ENCODE assay signal across 19 mouse cellular contexts in genomic region chr2:4194324-4195014, GRCm38 (mm10).
DNase-seq lines count a peak whose midpoint lies in the region; ATAC-seq and TF ChIP-seq lines count a peak whose summit lies in the region.
"Had no signal": no experiment of that assay in that cellular context is flagged by ENCODE, and none has a peak within 500 bp of the region (broad histone marks: within the 10 kb centered on the region; RNA-seq: fewer than 3 reads in every experiment).

No protein-coding gene starts in this region.

- no peak overlapping the region for H3K4me2 ChIP-seq in forebrain, embryonic 12.5 days
- no peak overlapping the region for H3K4me2 ChIP-seq in forebrain, embryonic 11.5 days (ENCODE audit: low read depth, low read length, severe bottlenecking)
- no peak overlapping the region for H3K4me2 ChIP-seq in midbrain, embryonic 13.5 days (replicated peaks)
- H3K4me2 ChIP-seq in midbrain, postnatal 0 days (ENCODE audit: low read depth, low read length, poor library complexity, severe bottlenecking) = no peak overlapping the region
- no peak overlapping the region for H3K4me2 ChIP-seq in hindbrain, embryonic 14.5 days (replicated peaks)
- H3K4me2 ChIP-seq in neural tube, embryonic 13.5 days = no peak overlapping the region
- no peak overlapping the region for H3K4me2 ChIP-seq in heart, embryonic 12.5 days
- H3K4me2 ChIP-seq: heart, embryonic 13.5 days; intestine, embryonic 15.5 days; lung, embryonic 15.5 days had no signal

- H3K36me3 ChIP-seq in forebrain, embryonic 12.5 days (replicated peaks) = no peaks in the 10 kb centered on the region
- no peaks in the 10 kb centered on the region for H3K36me3 ChIP-seq in forebrain, embryonic 11.5 days (ENCODE audit: control insufficient read depth, insufficient read depth, low read length)
- H3K36me3 ChIP-seq in midbrain, embryonic 13.5 days = no peaks in the 10 kb centered on the region
- H3K36me3 ChIP-seq in midbrain, postnatal 0 days (ENCODE audit: insufficient read depth, low read length) = no peaks in the 10 kb centered on the region
- no peaks in the 10 kb centered on the region for H3K36me3 ChIP-seq in hindbrain, embryonic 14.5 days (replicated peaks; ENCODE audit: control insufficient read depth, insufficient read depth)
- H3K36me3 ChIP-seq in neural tube, embryonic 13.5 days = no peaks in the 10 kb centered on the region
- no peaks in the 10 kb centered on the region for H3K36me3 ChIP-seq in heart, embryonic 12.5 days
- H3K36me3 ChIP-seq: heart, embryonic 13.5 days; intestine, embryonic 15.5 days; lung, embryonic 15.5 days had no signal

- H3K4me1 ChIP-seq in forebrain, embryonic 12.5 days = peaks cover 6% of the 10 kb centered on the region
- no peaks in the 10 kb centered on the region for H3K4me1 ChIP-seq in forebrain, embryonic 11.5 days (replicated peaks; ENCODE audit: control insufficient read depth, insufficient read depth, low read length)
- peaks cover 28% of the 10 kb centered on the region for H3K4me1 ChIP-seq in midbrain, embryonic 13.5 days (replicated peaks)
- no peaks in the 10 kb centered on the region for H3K4me1 ChIP-seq in midbrain, postnatal 0 days (ENCODE audit: insufficient read depth, low read length)
- H3K4me1 ChIP-seq in hindbrain, embryonic 14.5 days (replicated peaks; ENCODE audit: control insufficient read depth, insufficient read depth, low read length) = peaks cover 16% of the 10 kb centered on the region
- peaks cover 28% of the 10 kb centered on the region for H3K4me1 ChIP-seq in neural tube, embryonic 13.5 days (replicated peaks)
- H3K4me1 ChIP-seq in heart, embryonic 12.5 days (replicated peaks) = no peaks in the 10 kb centered on the region
- H3K4me1 ChIP-seq: heart, embryonic 13.5 days; intestine, embryonic 15.5 days; lung, embryonic 15.5 days had no signal

- no peak for DNase-seq in forebrain, embryonic 11.5 days (ENCODE audit: low spot score)
- no peak for DNase-seq in midbrain, postnatal 0 days (ENCODE audit: low spot score)
- no peak for DNase-seq in hindbrain, embryonic 14.5 days (ENCODE audit: low spot score)
- no peak for DNase-seq in lung, postnatal 10 days
- DNase-seq: adrenal gland, postnatal 25 days; cerebellum, adult 18-20 months; heart, postnatal 36 days; kidney, postnatal 4 days; layer of hippocampus, postnatal 36 days had no signal

- no peak overlapping the region for H3K4me3 ChIP-seq in forebrain, embryonic 12.5 days (replicated peaks)
- no peak overlapping the region for H3K4me3 ChIP-seq in forebrain, embryonic 11.5 days (ENCODE audit: low read depth, low read length)
- H3K4me3 ChIP-seq in midbrain, embryonic 13.5 days (replicated peaks) = no peak overlapping the region
- H3K4me3 ChIP-seq in midbrain, postnatal 0 days (ENCODE audit: low read depth, low read length) = no peak overlapping the region
- H3K4me3 ChIP-seq in hindbrain, embryonic 14.5 days (replicated peaks; ENCODE audit: low read length) = no peak overlapping the region
- no peak overlapping the region for H3K4me3 ChIP-seq in neural tube, embryonic 13.5 days
- H3K4me3 ChIP-seq in heart, embryonic 12.5 days = no peak overlapping the region
- H3K4me3 ChIP-seq: heart, embryonic 13.5 days; intestine, embryonic 15.5 days; lung, embryonic 15.5 days had no signal

- H3K27ac ChIP-seq in forebrain, embryonic 12.5 days = 0 out of 2 replicates have a peak overlapping the region, but pooled peaks have one; percentile 19
- H3K27ac ChIP-seq in forebrain, embryonic 11.5 days (ENCODE audit: low read depth, low read length) = no peak overlapping the region
- H3K27ac ChIP-seq in midbrain, embryonic 13.5 days = peak overlapping the region; percentile 54
- no peak overlapping the region for H3K27ac ChIP-seq in midbrain, postnatal 0 days (ENCODE audit: low read depth, low read length)
- peak overlapping the region; percentile 59 for H3K27ac ChIP-seq in hindbrain, embryonic 14.5 days
- 0 out of 2 replicates have a peak overlapping the region, but pooled peaks have one; percentile 6 for H3K27ac ChIP-seq in neural tube, embryonic 13.5 days (replicated peaks)
- H3K27ac ChIP-seq in heart, embryonic 12.5 days (ENCODE audit: poor library complexity, severe bottlenecking) = no peak overlapping the region
- H3K27ac ChIP-seq: heart, embryonic 13.5 days; intestine, embryonic 15.5 days; liver, embryonic 14.5 days; lung, embryonic 15.5 days; stomach, postnatal 0 days had no signal

- no peak overlapping the region for H3K9ac ChIP-seq in forebrain, embryonic 12.5 days
- no peak overlapping the region for H3K9ac ChIP-seq in forebrain, embryonic 11.5 days (ENCODE audit: low read length)
- H3K9ac ChIP-seq in midbrain, embryonic 13.5 days (replicated peaks) = no peak overlapping the region
- no peak overlapping the region for H3K9ac ChIP-seq in midbrain, postnatal 0 days (replicated peaks; ENCODE audit: low read length, poor library complexity, severe bottlenecking)
- H3K9ac ChIP-seq in hindbrain, embryonic 14.5 days = no peak overlapping the region
- no peak overlapping the region for H3K9ac ChIP-seq in neural tube, embryonic 13.5 days
- H3K9ac ChIP-seq in heart, embryonic 12.5 days = no peak overlapping the region
- H3K9ac ChIP-seq: heart, embryonic 13.5 days; intestine, embryonic 15.5 days; liver, embryonic 14.5 days; lung, embryonic 15.5 days had no signal

- TF ChIP-seq CTCF in midbrain, postnatal 0 days (IDR thresholded peaks at IDR 0.05) = no peak

- no peaks in the 10 kb centered on the region for H3K27me3 ChIP-seq in forebrain, embryonic 12.5 days
- H3K27me3 ChIP-seq in forebrain, embryonic 11.5 days (ENCODE audit: control insufficient read depth, insufficient read depth, low read length) = no peaks in the 10 kb centered on the region
- H3K27me3 ChIP-seq in midbrain, embryonic 13.5 days = no peaks in the 10 kb centered on the region
- no peaks in the 10 kb centered on the region for H3K27me3 ChIP-seq in midbrain, postnatal 0 days (ENCODE audit: insufficient read depth, low read length)
- no peaks in the 10 kb centered on the region for H3K27me3 ChIP-seq in hindbrain, embryonic 14.5 days (ENCODE audit: control insufficient read depth, insufficient read depth, low read length)
- no peaks in the 10 kb centered on the region for H3K27me3 ChIP-seq in neural tube, embryonic 13.5 days
- no peaks in the 10 kb centered on the region for H3K27me3 ChIP-seq in heart, embryonic 12.5 days (replicated peaks)
- H3K27me3 ChIP-seq: CH12.LX; heart, embryonic 13.5 days; intestine, embryonic 15.5 days; lung, embryonic 15.5 days had no signal

- 73% methylated on average over 9 of the region's 9 CpGs for WGBS in forebrain, embryonic 12.5 days
- WGBS in forebrain, embryonic 11.5 days = 80% methylated on average over 9 of the region's 9 CpGs
- 59% methylated on average over 9 of the region's 9 CpGs for WGBS in midbrain, embryonic 13.5 days
- WGBS in midbrain, postnatal 0 days = 45% methylated on average over 9 of the region's 9 CpGs
- 30% methylated on average over 9 of the region's 9 CpGs for whole genome bisulfite sequencing in hindbrain, embryonic 14.5 days
- WGBS in neural tube, embryonic 13.5 days = 36% methylated on average over 9 of the region's 9 CpGs
- WGBS in heart, embryonic 12.5 days = 72% methylated on average over 9 of the region's 9 CpGs

- ATAC-seq in forebrain, embryonic 12.5 days (ENCODE audit: low FRiP score) = 0 out of 2 replicates have a peak, but pooled peaks have one; percentile 6
- no peak for ATAC-seq in forebrain, embryonic 11.5 days (replicated peaks; ENCODE audit: low FRiP score)
- ATAC-seq in midbrain, embryonic 13.5 days = peak; percentile 83
- no peak for ATAC-seq in midbrain, postnatal 0 days (ENCODE audit: low FRiP score)
- ATAC-seq in hindbrain, embryonic 14.5 days (ENCODE audit: low FRiP score) = peak; percentile 68; the same call in 1 of the 2 replicates
- ATAC-seq in neural tube, embryonic 13.5 days (ENCODE audit: low read depth) = peak; percentile 56; the same call in 1 of the 2 replicates
- no peak for ATAC-seq in heart, embryonic 12.5 days (ENCODE audit: insufficient number of reproducible peaks, low FRiP score)
- ATAC-seq: intestine, embryonic 15.5 days had no signal

- no peaks in the 10 kb centered on the region for H3K9me3 ChIP-seq in forebrain, embryonic 12.5 days
- H3K9me3 ChIP-seq in forebrain, embryonic 11.5 days (ENCODE audit: control insufficient read depth, low read length) = no peaks in the 10 kb centered on the region
- no peaks in the 10 kb centered on the region for H3K9me3 ChIP-seq in midbrain, embryonic 13.5 days
- H3K9me3 ChIP-seq in midbrain, postnatal 0 days (ENCODE audit: low read length) = no peaks in the 10 kb centered on the region
- H3K9me3 ChIP-seq in hindbrain, embryonic 14.5 days (ENCODE audit: control insufficient read depth, low read length) = no peaks in the 10 kb centered on the region
- H3K9me3 ChIP-seq in neural tube, embryonic 13.5 days = no peaks in the 10 kb centered on the region
- no peaks in the 10 kb centered on the region for H3K9me3 ChIP-seq in heart, embryonic 12.5 days (replicated peaks)
- H3K9me3 ChIP-seq: heart, embryonic 13.5 days; intestine, embryonic 15.5 days; lung, embryonic 15.5 days had no signal

Comparison
In these comparisons a context has a peak if more than half of its experiments do, and no peak if none do; other contexts are left out.
1. ATAC-seq: peak in forebrain, embryonic 12.5 days (single experiment), midbrain, embryonic 13.5 days (single experiment), hindbrain, embryonic 14.5 days (single experiment) and neural tube, embryonic 13.5 days (single experiment); none in forebrain, embryonic 11.5 days (single experiment), midbrain, postnatal 0 days (single experiment) and heart, embryonic 12.5 days (single experiment).
2. H3K27ac ChIP-seq: peak in forebrain, embryonic 12.5 days (single experiment), midbrain, embryonic 13.5 days (single experiment), hindbrain, embryonic 14.5 days (single experiment) and neural tube, embryonic 13.5 days (single experiment); none in forebrain, embryonic 11.5 days (single experiment), midbrain, postnatal 0 days (single experiment) and heart, embryonic 12.5 days (single experiment).